Mouse (Mus musculus): ENCODE measurements around the gene Armc5.
A peak's percentile ranks its signal among the peaks of the same experiment; 100 is the strongest.

Armc5 gene

DNA sequence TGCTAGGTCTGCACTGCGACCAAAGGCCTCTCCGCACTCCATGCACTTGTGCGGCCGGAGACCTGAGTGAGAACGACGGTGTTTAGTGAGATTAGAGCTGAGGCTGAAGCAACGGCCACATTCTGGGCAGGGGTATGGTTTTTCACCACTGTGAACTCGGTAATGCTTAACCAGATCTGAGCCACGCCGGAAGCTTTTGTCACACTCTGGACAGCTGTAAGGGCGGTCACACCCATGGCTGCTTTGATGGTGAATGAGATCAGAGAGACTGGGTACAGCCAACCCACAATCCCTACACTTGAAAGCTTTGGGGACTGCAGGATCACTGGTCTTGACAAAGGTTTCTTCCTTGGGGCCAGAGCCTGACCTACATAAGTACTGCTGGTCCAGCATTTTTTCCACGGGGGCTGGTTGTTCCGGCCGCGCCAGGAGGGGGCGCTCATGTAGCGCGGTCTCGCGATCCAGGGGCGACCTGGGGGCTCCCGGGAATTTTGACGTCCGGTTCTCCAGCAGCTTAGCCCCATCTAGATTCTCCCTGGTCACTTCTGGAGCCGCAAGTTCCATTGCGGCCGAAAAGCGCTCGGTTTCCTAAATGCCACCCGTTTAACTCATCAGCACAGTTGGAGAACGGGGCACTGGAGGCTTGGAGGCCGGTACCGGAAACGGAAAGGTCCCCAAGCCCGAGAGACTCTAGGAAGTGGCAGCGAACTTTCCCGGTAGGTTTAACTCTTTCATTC, at the start of gene Armc5:
Armc5 (plus strand) TSS at position 487 of the 737 bp plus-strand sequence.
- peak; percentile 82 for DNase-seq

DNA sequence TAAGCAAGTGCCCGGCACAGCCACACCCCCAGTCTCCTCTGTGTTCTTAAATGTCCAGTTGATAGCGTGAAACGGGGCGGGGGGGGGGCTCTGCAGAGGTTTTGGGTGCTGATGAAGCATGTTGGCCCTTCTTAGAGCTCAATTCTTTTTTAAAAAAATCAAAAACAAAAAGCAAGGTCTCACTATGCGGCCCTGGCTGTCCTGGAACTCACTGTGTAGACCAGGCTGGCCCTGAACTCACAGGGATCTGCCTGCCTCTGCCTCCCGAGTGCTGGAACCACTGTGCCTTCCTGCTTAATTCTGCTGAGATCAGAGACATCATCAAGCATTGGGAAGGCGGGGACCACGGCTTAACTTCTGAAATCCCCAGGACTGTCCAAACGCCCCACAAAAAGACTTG, 35.5 kb upstream of the Armc5 start:
- DNase-seq, result no peak

DNA sequence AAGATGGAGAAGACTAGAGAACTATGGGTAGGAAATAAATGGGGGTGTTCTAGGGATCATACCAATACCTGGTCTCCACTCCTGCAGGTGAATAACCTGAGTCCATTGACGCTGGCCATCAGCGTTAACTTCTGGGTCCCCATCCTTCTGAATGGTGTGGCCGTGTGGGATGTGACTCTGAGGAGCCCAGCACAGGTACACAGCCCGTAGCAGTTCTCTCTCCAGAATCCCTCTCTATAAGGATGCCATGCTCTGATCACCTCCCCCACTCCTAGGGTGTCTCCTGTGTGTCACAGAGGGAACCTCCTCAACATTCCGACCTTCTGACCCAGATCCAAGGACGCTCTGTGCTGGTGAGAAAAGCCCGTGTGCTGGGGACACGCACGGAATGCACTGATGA, 34.1 kb upstream of the Armc5 start:
- no peak for DNase-seq

- DNase-seq, result no peak
Observed at GRCm38 (mm10) chr7:128204179-128204578, 33.0 kb upstream of the Armc5 start.

- no peak for DNase-seq
Observed at GRCm38 (mm10) chr7:128205695-128206094, 31.4 kb upstream of the Armc5 start.

GRCm38 (mm10) chr7:128206152-128206551, 31.0 kb upstream of the Armc5 start, which contains the start of gene Cox6a2:
Cox6a2 (minus strand) TSS chr7:128206387.
- DNase-seq, result no peak

- peak; percentile 32 for DNase-seq
Observed at GRCm38 (mm10) chr7:128208187-128208586, 29.0 kb upstream of the Armc5 start.

DNA sequence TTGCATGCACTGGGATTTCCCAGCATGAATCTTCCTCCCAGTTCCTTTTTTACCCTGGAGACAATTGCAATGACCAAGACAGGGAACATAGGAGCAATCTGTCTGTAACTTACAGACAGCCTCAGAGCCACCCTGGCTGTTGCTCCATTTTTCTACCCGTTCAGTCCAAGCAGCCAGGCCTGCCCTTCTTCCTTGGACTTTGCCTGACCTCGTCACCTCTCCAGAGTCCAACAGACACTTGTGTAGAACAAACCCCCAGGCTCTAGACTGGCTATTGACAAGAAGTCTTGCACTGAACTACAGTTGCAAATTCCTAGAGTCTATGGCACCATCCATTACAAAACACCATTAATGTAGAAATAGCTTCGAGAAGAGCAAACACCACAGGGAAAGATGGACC, 27.3 kb upstream of the Armc5 start:
- no peak for DNase-seq

DNA sequence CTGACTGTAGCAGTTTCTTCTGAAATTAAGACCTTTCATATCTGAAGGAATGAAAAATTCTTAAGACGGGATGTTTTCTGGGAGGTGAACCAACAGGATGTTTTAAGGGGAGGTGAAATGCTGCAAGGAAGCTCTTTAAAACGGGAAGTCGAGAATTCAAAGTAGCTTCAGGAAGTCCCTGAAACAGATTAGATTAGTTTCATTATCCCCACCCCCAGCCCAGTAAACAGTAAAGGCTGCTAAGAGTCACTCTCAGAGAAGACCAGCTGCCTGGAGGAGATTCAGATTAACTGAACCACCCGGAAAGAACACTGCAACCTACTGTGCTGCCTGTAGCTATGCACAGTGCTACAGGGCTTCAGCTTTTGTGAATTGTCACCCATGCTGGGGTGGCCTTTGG, 17.2 kb upstream of the Armc5 start:
- no peak for DNase-seq

- DNase-seq, result no peak
Observed at GRCm38 (mm10) chr7:128220936-128221335, 16.2 kb upstream of the Armc5 start.

- no peak for DNase-seq
Observed at GRCm38 (mm10) chr7:128231741-128232140, 5.4 kb upstream of the Armc5 start.

GRCm38 (mm10) chr7:128234796-128235195, 2.3 kb upstream of the Armc5 start:
- DNase-seq, result no peak

- no peak for DNase-seq
Observed at GRCm38 (mm10) chr7:128235481-128235880, 1.7 kb upstream of the Armc5 start.

- DNase-seq, result no peak
Observed at GRCm38 (mm10) chr7:128236426-128236825, 716 bp upstream of the Armc5 start.

- no peak for DNase-seq
Observed at GRCm38 (mm10) chr7:128237593-128237926, 418 bp downstream of the Armc5 start.

DNA sequence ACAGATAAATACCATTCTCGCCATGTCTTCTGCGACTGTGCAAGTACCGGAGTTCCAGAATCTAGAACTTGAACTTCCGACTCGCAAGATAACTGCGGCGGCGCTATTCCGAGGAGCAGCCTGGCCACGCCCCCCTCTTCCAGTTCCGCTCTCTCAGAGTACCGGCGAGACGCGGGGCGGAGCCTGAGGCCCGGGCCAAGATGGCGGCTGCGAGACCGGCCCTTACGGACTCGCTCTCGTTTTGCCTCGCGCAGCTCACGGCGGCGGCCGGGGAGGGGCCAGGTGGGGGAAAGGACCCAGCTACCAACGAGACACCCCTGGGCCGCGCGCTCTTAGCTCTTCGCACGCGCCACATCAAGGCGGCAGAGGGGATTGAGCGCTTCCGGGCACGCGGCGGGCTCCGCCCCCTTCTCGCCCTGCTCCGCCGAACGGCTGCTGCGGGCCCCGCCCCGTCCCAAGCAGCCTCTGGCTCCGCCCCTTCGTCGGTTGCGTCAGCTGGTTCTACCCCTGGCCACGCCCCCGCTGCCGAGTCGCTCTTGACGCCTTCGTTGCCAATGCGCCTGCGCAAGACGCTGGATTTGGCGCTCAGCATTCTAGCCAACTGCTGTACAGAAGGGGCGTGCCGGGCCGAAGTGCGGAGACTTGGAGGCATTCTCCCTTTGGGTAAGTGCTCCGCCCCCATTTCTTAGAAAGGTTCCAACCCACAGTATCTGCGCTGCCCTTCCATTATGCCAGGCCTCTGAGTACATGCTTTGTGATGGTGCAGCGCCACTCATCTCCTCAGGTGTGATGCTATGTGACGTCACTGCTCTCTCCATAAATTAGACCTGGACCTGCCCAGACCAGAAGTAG, 1.0 kb downstream of the Armc5 start, which contains the start of gene 9130023H24Rik:
9130023H24Rik (minus strand) TSS at position 105 of the 852 bp plus-strand sequence.
- DNase-seq, result peak; percentile 100

DNA sequence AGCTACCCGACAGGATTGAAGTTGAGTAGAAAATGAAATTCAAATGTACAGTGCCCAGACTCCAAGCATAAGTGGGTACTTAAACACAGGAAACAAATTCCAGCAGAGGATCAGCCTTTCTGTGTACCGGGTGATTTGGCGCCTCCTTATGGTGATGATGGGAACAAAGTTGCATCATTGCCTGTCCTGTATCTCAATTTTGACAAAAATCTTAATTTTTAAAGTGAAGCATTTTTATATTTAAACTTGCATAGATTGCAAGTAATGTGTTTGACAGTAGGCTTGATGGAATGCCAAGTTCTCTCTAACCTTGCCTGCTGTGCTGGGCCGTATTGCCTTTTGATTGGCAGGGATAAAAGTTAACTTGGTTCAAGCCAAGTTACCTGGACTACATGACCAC, 1.8 kb downstream of the Armc5 start:
- DNase-seq, result no peak

- DNase-seq, result no peak
Observed at GRCm38 (mm10) chr7:128240131-128240784, 3.1 kb downstream of the Armc5 start.

DNA sequence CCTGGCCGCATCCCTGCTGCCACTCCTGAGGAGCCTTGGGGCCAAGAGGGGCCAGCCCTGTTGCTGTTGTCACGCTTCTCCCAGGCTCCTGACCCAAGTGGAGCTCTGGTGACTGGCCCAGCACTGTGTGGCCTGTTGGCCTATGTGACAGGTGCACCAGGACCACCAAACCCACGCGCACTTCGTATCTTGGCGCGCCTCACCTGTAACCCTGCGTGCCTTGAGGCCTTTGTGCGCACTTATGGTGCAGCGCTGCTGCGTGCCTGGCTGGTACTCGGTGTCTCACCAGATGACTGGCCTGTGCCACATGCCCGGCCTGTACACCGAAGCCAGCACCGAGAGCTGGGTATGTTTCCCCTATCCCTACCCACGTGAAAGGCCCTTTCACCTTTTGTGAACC, 5.2 kb downstream of the Armc5 start:
- no peak for DNase-seq

GRCm38 (mm10) chr7:128243921-128244320, 6.8 kb downstream of the Armc5 start:
- no peak for DNase-seq

- no peak for DNase-seq
Observed at GRCm38 (mm10) chr7:128244410-128245025, 7.4 kb downstream of the Armc5 start.

GRCm38 (mm10) chr7:128245547-128245946, 8.4 kb downstream of the Armc5 start:
- DNase-seq, result no peak

Measured in right cerebral cortex, postnatal 25 days (tissue).